Comparison of ENCODE assay signal across 9 mouse cellular contexts in the genomic region with DNA sequence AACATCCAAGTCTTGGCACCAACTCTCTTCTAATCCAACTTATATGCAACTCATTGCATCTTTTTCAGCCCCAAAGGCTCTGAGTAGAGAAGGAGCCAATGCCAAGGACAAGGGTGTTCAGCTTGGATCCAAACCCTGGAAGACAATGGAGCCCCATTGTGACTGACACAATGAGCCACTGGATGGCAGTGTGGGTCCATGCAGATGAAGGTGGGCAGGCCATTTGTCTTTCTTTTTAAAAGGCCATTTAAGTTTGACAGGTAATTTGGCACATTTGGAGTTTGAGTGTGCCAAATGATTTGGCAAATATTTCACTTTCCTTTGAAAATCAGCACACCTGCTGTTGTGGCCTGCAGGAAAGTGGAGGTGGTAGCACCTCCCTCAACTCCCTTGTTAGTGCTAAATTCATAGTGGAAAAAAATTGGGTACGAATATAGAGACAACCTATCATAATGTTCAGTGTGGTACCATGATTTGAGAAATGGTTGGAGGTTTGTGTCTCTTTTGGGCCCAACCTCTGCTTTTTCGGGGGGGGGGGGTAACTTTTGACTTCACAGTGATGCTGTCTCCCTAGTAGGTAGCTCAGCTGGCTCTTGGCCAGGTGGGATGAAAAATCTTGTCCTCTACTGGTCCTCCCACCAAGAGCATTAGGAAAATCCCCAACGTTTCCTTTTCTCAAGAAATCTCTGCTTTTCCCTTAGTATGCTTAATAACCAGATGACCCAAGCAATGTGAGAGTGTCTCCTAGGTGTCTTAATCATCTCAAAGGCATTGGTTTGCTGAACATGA.
DNase-seq lines count a peak whose midpoint lies in the region; ATAC-seq and TF ChIP-seq lines count a peak whose summit lies in the region.
"Had no signal": no experiment of that assay in that cellular context is flagged by ENCODE, and none has a peak within 500 bp of the region (broad histone marks: within the 10 kb centered on the region; RNA-seq: fewer than 3 reads in every experiment).

No protein-coding gene starts in this region.

- H3K9me3 ChIP-seq in midbrain, embryonic 10.5 days (replicated peaks): no peaks in the 10 kb centered on the region
- no peaks in the 10 kb centered on the region for H3K9me3 ChIP-seq in midbrain, embryonic 13.5 days
- no peaks in the 10 kb centered on the region for H3K9me3 ChIP-seq in embryonic facial prominence, embryonic 11.5 days (replicated peaks; ENCODE audit: control insufficient read depth, low read length)

- no peak overlapping the region for H3K4me3 ChIP-seq in midbrain, embryonic 10.5 days
- H3K4me3 ChIP-seq in midbrain, embryonic 13.5 days (replicated peaks): no peak overlapping the region
- no peak overlapping the region for H3K4me3 ChIP-seq in embryonic facial prominence, embryonic 11.5 days (ENCODE audit: low read depth, low read length)
- no peak overlapping the region for H3K4me3 ChIP-seq in olfactory bulb, adult 2 months (ENCODE audit: insufficient read depth, low read depth, low read length)
- H3K4me3 ChIP-seq: erythroblast, embryonic 14.5 days had no signal

- H3K27ac ChIP-seq in midbrain, embryonic 10.5 days (replicated peaks): no peak overlapping the region
- H3K27ac ChIP-seq in midbrain, embryonic 13.5 days: no peak overlapping the region
- H3K27ac ChIP-seq in embryonic facial prominence, embryonic 11.5 days (replicated peaks; ENCODE audit: low read depth, low read length): no peak overlapping the region
- no peak overlapping the region for H3K27ac ChIP-seq in olfactory bulb, adult 2 months (ENCODE audit: insufficient read depth, low read depth, low read length)

- TF ChIP-seq POLR2A in olfactory bulb, adult 2 months (IDR thresholded peaks at IDR 0.05; ENCODE audit: insufficient read depth, low read depth, low read length): no peak

- 76% methylated on average over 3 of the region's 3 CpGs for WGBS in midbrain, embryonic 10.5 days
- WGBS in midbrain, embryonic 13.5 days: 65% methylated on average over 3 of the region's 3 CpGs
- WGBS in embryonic facial prominence, embryonic 11.5 days: 79% methylated on average over 3 of the region's 3 CpGs
- 51% methylated on average over 3 of the region's 3 CpGs for WGBS in olfactory bulb, adult 2 months

- no peaks in the 10 kb centered on the region for H3K36me3 ChIP-seq in midbrain, embryonic 10.5 days
- no peaks in the 10 kb centered on the region for H3K36me3 ChIP-seq in midbrain, embryonic 13.5 days
- H3K36me3 ChIP-seq in embryonic facial prominence, embryonic 11.5 days (replicated peaks; ENCODE audit: control insufficient read depth, insufficient read depth, low read depth, low read length): no peaks in the 10 kb centered on the region

- intact Hi-C loops in left cerebral cortex, postnatal 10 days (cut with DNase I): loop anchor here (5.0 kb wide), 1 partner anchor 831 kb away; a partner anchor contains a TSS

- no peak overlapping the region for H3K4me2 ChIP-seq in midbrain, embryonic 13.5 days (replicated peaks)
- no peak overlapping the region for H3K4me2 ChIP-seq in embryonic facial prominence, embryonic 11.5 days (ENCODE audit: low read depth, low read length)

- no peaks in the 10 kb centered on the region for H3K27me3 ChIP-seq in midbrain, embryonic 10.5 days (ENCODE audit: low read depth, poor library complexity, severe bottlenecking)
- H3K27me3 ChIP-seq in midbrain, embryonic 13.5 days: no peaks in the 10 kb centered on the region
- H3K27me3 ChIP-seq in embryonic facial prominence, embryonic 11.5 days (ENCODE audit: control insufficient read depth, insufficient read depth, low read length): no peaks in the 10 kb centered on the region

- DNase-seq in midbrain, embryonic 10.5 days (ENCODE audit: low spot score): peak; percentile 55
- DNase-seq in adrenal gland, postnatal 14 days: peak; percentile 79
- DNase-seq in embryonic facial prominence, embryonic 11.5 days (ENCODE audit: low spot score): peak; percentile 66
- DNase-seq in heart, postnatal 4 days: peak; percentile 70
- peak; percentile 42 to 52 for DNase-seq in left cerebral cortex, postnatal 10 days (ENCODE audit: extremely low spot score in 1 of 2, low spot score in 2 of 2)
- peak; percentile 62 for DNase-seq in urinary bladder, postnatal 14 days (ENCODE audit: low spot score)

- H3K9ac ChIP-seq in midbrain, embryonic 13.5 days (replicated peaks): no peak overlapping the region
- no peak overlapping the region for H3K9ac ChIP-seq in embryonic facial prominence, embryonic 11.5 days (replicated peaks; ENCODE audit: low read length)

- ATAC-seq in midbrain, embryonic 13.5 days: no peak
- no peak for ATAC-seq in embryonic facial prominence, embryonic 11.5 days (replicated peaks; ENCODE audit: insufficient number of reproducible peaks, low FRiP score, low TSS enrichment, low read depth)

- TF ChIP-seq CTCF in olfactory bulb, adult 2 months (IDR thresholded peaks at IDR 0.05; ENCODE audit: insufficient read depth, low read depth, low read length): peak; percentile 34; the same call in 1 of the 2 replicates

- no peaks in the 10 kb centered on the region for H3K4me1 ChIP-seq in midbrain, embryonic 10.5 days
- no peaks in the 10 kb centered on the region for H3K4me1 ChIP-seq in midbrain, embryonic 13.5 days (replicated peaks)
- H3K4me1 ChIP-seq in embryonic facial prominence, embryonic 11.5 days (ENCODE audit: control insufficient read depth, insufficient read depth, low read length): no peaks in the 10 kb centered on the region
- H3K4me1 ChIP-seq in olfactory bulb, adult 2 months (ENCODE audit: control insufficient read depth, insufficient read depth, low read length): no peaks in the 10 kb centered on the region
